Mouse (Mus musculus): ENCODE measurements around the gene Galns. TPM values are rescaled to one million over a fixed set of nuclear protein-coding genes. Genes with fewer than 3 reads are reported as not detected.
A peak's percentile ranks its signal among the peaks of the same experiment; 100 is the strongest.

The Galns gene
- polyA plus RNA-seq, 1 experiment from 2014 or later = 9.0 TPM

GRCm38 (mm10) chr8:122571750-122572267 lies 39.5 kb downstream of the Galns start:
- H3K4me3 ChIP-seq = no peak overlapping the region
- peaks cover 41% of the 10 kb centered on the region for H3K4me1 ChIP-seq
- WGBS = 95% methylated on average over 17 of the region's 17 CpGs
- H3K36me3 ChIP-seq (replicated peaks) = no peaks in the 10 kb centered on the region
- no peaks in the 10 kb centered on the region for H3K9me3 ChIP-seq
- H3K27ac ChIP-seq = no peak overlapping the region
- ATAC-seq (replicated peaks) = no peak
- H3K9ac ChIP-seq = no peak overlapping the region
- no peaks in the 10 kb centered on the region for H3K27me3 ChIP-seq (replicated peaks)
- H3K4me2 ChIP-seq = no peak overlapping the region

GRCm38 (mm10) chr8:122571153-122571552 lies 40.1 kb downstream of the Galns start:
- no peaks in the 10 kb centered on the region for H3K9me3 ChIP-seq
- no peak overlapping the region for H3K27ac ChIP-seq
- no peak overlapping the region for H3K9ac ChIP-seq
- 94% methylated on average over 11 of the region's 11 CpGs for WGBS
- H3K36me3 ChIP-seq (replicated peaks) = no peaks in the 10 kb centered on the region
- no peak overlapping the region for H3K4me3 ChIP-seq
- ATAC-seq (replicated peaks) = no peak
- no peak overlapping the region for H3K4me2 ChIP-seq
- H3K4me1 ChIP-seq = peaks cover 45% of the 10 kb centered on the region
- H3K27me3 ChIP-seq (replicated peaks) = no peaks in the 10 kb centered on the region

GRCm38 (mm10) chr8:122569996-122570395 lies 41.3 kb downstream of the Galns start:
- H3K4me3 ChIP-seq = no peak overlapping the region
- H3K36me3 ChIP-seq (replicated peaks) = no peaks in the 10 kb centered on the region
- H3K27ac ChIP-seq = no peak overlapping the region
- no peaks in the 10 kb centered on the region for H3K27me3 ChIP-seq (replicated peaks)
- no peak overlapping the region for H3K4me2 ChIP-seq
- ATAC-seq (replicated peaks) = no peak
- no peak overlapping the region for H3K9ac ChIP-seq
- peaks cover 35% of the 10 kb centered on the region for H3K4me1 ChIP-seq
- no peaks in the 10 kb centered on the region for H3K9me3 ChIP-seq
- WGBS = 97% methylated on average over 16 of the region's 16 CpGs

GRCm38 (mm10) chr8:122569329-122569728 lies 41.9 kb downstream of the Galns start:
- Histone ChIP-seq H3K9ac (no peak overlapping the region), H3K27ac (no peak overlapping the region), H3K36me3 (replicated peaks) (no peaks in the 10 kb centered on the region), H3K27me3 (replicated peaks) (no peaks in the 10 kb centered on the region), H3K4me1 (peaks cover 28% of the 10 kb centered on the region), H3K9me3 (no peaks in the 10 kb centered on the region), H3K4me3 (no peak overlapping the region; the same call in 1 of the 2 replicates), H3K4me2 (peak overlapping the region; percentile 86; the same call in 1 of the 2 replicates)
- ATAC-seq (replicated peaks) = no peak
- WGBS = 64% methylated on average over 9 of the region's 9 CpGs

- Histone ChIP-seq H3K4me1 (peaks cover 27% of the 10 kb centered on the region), H3K27ac (no peak overlapping the region), H3K36me3 (replicated peaks) (no peaks in the 10 kb centered on the region), H3K4me3 (peak overlapping the region; percentile 69), H3K4me2 (peak overlapping the region; percentile 86), H3K27me3 (replicated peaks) (no peaks in the 10 kb centered on the region), H3K9ac (no peak overlapping the region; the same call in 1 of the 2 replicates), H3K9me3 (no peaks in the 10 kb centered on the region)
- WGBS = 15% methylated on average over 10 of the region's 10 CpGs
- no peak for ATAC-seq (replicated peaks)
These were observed 42.4 kb downstream of the Galns start for GRCm38 (mm10) chr8:122568881-122569309.

- peak overlapping the region; percentile 86 for H3K4me2 ChIP-seq
- no peaks in the 10 kb centered on the region for H3K9me3 ChIP-seq
- H3K36me3 ChIP-seq (replicated peaks) = no peaks in the 10 kb centered on the region
- ATAC-seq (replicated peaks) = peak; percentile 62
- H3K4me3 ChIP-seq = peak overlapping the region; percentile 69
- H3K27ac ChIP-seq = peak overlapping the region; percentile 87
- 1% methylated on average over 34 of the region's 34 CpGs for WGBS
- peak overlapping the region; percentile 63 for H3K9ac ChIP-seq
- H3K27me3 ChIP-seq (replicated peaks) = no peaks in the 10 kb centered on the region
- H3K4me1 ChIP-seq = peaks cover 24% of the 10 kb centered on the region
These were observed 43.2 kb downstream of the Galns start for GRCm38 (mm10) chr8:122568109-122568504.

GRCm38 (mm10) chr8:122567361-122568108 lies 43.7 kb downstream of the Galns start, which contains the start of gene Cdt1:
Gene Cdt1, plus strand, starts transcription at chr8:122568015.
- peak within 1 kb of the TSS; percentile 63 for H3K9ac ChIP-seq
- peak; percentile 95 for ATAC-seq (replicated peaks)
- H3K9me3 ChIP-seq = no peaks in the 10 kb centered on the region
- WGBS = under 1% methylated on average over 62 of the region's 62 CpGs
- peaks cover 23% of the 10 kb centered on the region for H3K4me1 ChIP-seq
- peak within 1 kb of the TSS; percentile 87 for H3K27ac ChIP-seq
- peak within 1 kb of the TSS; percentile 69 for H3K4me3 ChIP-seq
- H3K4me2 ChIP-seq = peak within 1 kb of the TSS; percentile 86
- no peaks in the 10 kb centered on the region for H3K36me3 ChIP-seq (replicated peaks)
- no peaks in the 10 kb centered on the region for H3K27me3 ChIP-seq (replicated peaks)

GRCm38 (mm10) chr8:122566766-122567165 lies 44.5 kb downstream of the Galns start:
- H3K27ac ChIP-seq = peak overlapping the region; percentile 87
- H3K4me1 ChIP-seq = peaks cover 23% of the 10 kb centered on the region
- 19% methylated on average over 6 of the region's 6 CpGs for WGBS
- no peaks in the 10 kb centered on the region for H3K27me3 ChIP-seq (replicated peaks)
- peak overlapping the region; percentile 63 for H3K9ac ChIP-seq
- ATAC-seq (replicated peaks) = 0 out of 2 replicates have a peak, but pooled peaks have one; percentile 0
- no peaks in the 10 kb centered on the region for H3K9me3 ChIP-seq
- peak overlapping the region; percentile 69 for H3K4me3 ChIP-seq
- H3K4me2 ChIP-seq = peak overlapping the region; percentile 86
- no peaks in the 10 kb centered on the region for H3K36me3 ChIP-seq (replicated peaks)

- H3K4me2 ChIP-seq = no peak overlapping the region
- H3K9me3 ChIP-seq = no peaks in the 10 kb centered on the region
- no peak overlapping the region for H3K4me3 ChIP-seq
- no peaks in the 10 kb centered on the region for H3K36me3 ChIP-seq (replicated peaks)
- H3K9ac ChIP-seq = no peak overlapping the region
- no peak overlapping the region for H3K27ac ChIP-seq
- no peak for ATAC-seq (replicated peaks)
- WGBS = 92% methylated on average over 25 of the region's 25 CpGs
- no peaks in the 10 kb centered on the region for H3K27me3 ChIP-seq (replicated peaks)
- H3K4me1 ChIP-seq = peaks cover 23% of the 10 kb centered on the region
These were observed 46.6 kb downstream of the Galns start for GRCm38 (mm10) chr8:122564363-122565352.

GRCm38 (mm10) chr8:122561199-122561598 lies 50.1 kb downstream of the Galns start:
- H3K27ac ChIP-seq = no peak overlapping the region
- H3K27me3 ChIP-seq (replicated peaks) = no peaks in the 10 kb centered on the region
- 79% methylated on average over 5 of the region's 5 CpGs for WGBS
- H3K36me3 ChIP-seq (replicated peaks) = no peaks in the 10 kb centered on the region
- H3K9me3 ChIP-seq = no peaks in the 10 kb centered on the region
- no peak overlapping the region for H3K9ac ChIP-seq
- no peak overlapping the region for H3K4me3 ChIP-seq
- no peak for ATAC-seq (replicated peaks)
- H3K4me2 ChIP-seq = no peak overlapping the region
- peaks cover 2% of the 10 kb centered on the region for H3K4me1 ChIP-seq

GRCm38 (mm10) chr8:122558671-122559349 lies 52.5 kb downstream of the Galns start:
- Histone ChIP-seq H3K27ac (no peak overlapping the region), H3K9ac (no peak overlapping the region), H3K27me3 (replicated peaks) (no peaks in the 10 kb centered on the region), H3K9me3 (no peaks in the 10 kb centered on the region), H3K36me3 (replicated peaks) (no peaks in the 10 kb centered on the region), H3K4me3 (no peak overlapping the region), H3K4me1 (no peaks in the 10 kb centered on the region), H3K4me2 (no peak overlapping the region)
- WGBS = 19% methylated on average over 12 of the region's 12 CpGs
- no peak for ATAC-seq (replicated peaks)

Data from midbrain, embryonic 15.5 days (tissue).